Mouse (Mus musculus): ENCODE data around the gene Kl. TPM values are rescaled to one million over a fixed set of nuclear protein-coding genes. Genes with fewer than 3 reads are reported as not detected.

Gene Kl
- polyA plus RNA-seq, 1 experiment: not detected

- Histone ChIP-seq H3K27ac (ENCODE audit: insufficient read depth, low read depth, low read length) (no peak overlapping the region), H3K4me1 (ENCODE audit: control insufficient read depth, insufficient read depth, low read length) (no peaks in the 10 kb centered on the region), H3K4me3 (ENCODE audit: insufficient read depth, low read depth, low read length) (no peak overlapping the region)
- WGBS: 84% methylated on average over 14 of the region's 14 CpGs
- no peak for TF ChIP-seq CTCF (IDR thresholded peaks at IDR 0.05; ENCODE audit: insufficient read depth, low read depth, low read length)
- no peak for TF ChIP-seq POLR2A (IDR thresholded peaks at IDR 0.05; ENCODE audit: insufficient read depth, low read depth, low read length)
These were observed 25.1 kb downstream of the Kl start for GRCm38 (mm10) chr5:150977383-150977958.

DNA sequence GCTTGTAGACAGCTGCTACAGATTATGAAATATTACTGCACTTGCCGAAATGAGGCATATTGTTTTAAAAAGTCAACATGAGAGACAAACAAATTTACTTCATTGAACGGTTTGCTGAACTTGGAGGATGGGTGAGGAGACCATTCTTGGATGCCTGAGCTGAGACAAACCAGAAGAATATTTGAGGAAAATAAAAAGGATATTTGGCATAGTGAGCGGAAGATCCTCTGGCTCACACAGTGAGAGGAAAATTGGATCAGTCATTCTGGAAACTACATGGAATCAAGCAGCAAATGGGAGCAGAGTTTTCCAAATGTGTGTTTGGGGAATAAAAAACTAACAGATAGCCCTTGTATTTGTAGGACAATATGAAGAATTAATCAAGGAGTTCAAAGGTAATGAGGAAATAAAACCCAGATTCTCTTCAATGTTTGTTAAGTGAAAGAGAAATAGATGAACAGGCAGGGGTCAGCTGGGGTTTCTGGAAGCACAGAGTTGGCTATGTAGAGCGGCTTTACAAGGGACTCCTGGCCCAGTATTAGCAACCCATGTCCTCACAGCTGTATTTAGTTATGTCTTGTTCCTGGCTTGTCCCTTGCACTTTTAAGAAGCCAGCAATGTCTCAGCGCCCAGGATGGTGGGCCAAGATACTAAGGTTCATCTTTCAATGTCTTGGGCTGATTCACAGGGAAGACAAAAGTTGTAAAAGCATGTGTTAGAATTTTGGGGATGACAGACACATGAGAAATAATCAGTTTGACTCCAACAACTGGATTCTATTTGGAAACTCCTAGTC lies 27.1 kb downstream of the Kl start:
- H3K4me3 ChIP-seq (ENCODE audit: insufficient read depth, low read depth, low read length): no peak overlapping the region
- H3K27ac ChIP-seq (ENCODE audit: insufficient read depth, low read depth, low read length): no peak overlapping the region
- no peaks in the 10 kb centered on the region for H3K4me1 ChIP-seq (ENCODE audit: control insufficient read depth, insufficient read depth, low read length)
- 83% methylated on average over 5 of the region's 5 CpGs for WGBS
- no peak for TF ChIP-seq CTCF (IDR thresholded peaks at IDR 0.05; ENCODE audit: insufficient read depth, low read depth, low read length)
- no peak for TF ChIP-seq POLR2A (IDR thresholded peaks at IDR 0.05; ENCODE audit: insufficient read depth, low read depth, low read length)

DNA sequence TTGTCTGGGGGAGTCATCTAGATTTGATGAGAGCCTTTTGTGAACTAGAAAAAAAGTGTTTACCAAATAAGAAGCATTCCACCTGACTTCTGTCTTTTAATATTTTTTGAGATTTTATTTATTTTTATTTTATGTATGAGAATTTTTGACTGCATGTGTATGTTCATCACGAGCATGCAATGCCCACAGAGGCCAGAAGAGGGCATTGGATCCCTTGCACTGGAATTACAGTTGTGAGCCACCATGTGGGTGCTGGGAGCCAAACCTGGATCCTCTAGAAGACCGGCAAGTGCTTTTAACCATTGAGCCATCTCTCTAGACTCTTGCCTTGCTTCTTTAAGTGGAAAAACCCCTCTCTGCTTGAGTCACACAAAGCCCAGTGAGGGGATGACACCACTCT lies 29.7 kb downstream of the Kl start:
- no peak for TF ChIP-seq CTCF (IDR thresholded peaks at IDR 0.05; ENCODE audit: insufficient read depth, low read depth, low read length)
- no peak for TF ChIP-seq POLR2A (IDR thresholded peaks at IDR 0.05; ENCODE audit: insufficient read depth, low read depth, low read length)
- Histone ChIP-seq H3K27ac (ENCODE audit: insufficient read depth, low read depth, low read length) (no peak overlapping the region), H3K4me3 (ENCODE audit: insufficient read depth, low read depth, low read length) (no peak overlapping the region), H3K4me1 (ENCODE audit: control insufficient read depth, insufficient read depth, low read length) (no peaks in the 10 kb centered on the region)
- 98% methylated on average over 2 of the region's 2 CpGs for WGBS

DNA sequence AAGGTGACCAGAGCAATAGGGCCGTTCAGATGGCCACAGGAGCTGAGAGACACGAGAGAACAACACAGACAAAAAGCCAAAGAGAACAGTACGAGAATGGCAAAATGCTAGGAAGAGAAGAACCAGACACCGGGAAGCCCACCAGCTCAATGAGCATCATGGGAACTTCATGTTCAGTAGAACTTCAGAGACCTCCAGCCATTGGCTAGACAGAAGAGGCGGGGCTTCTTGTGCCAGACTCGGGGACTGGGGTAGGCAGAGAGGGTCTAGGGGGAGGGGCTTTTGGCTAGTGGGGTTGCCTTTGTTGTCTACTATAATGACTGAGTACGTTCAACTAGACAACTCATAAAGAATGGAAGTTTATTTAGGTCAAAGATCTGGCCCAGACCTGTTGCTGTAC lies 41.7 kb downstream of the Kl start:
- WGBS: 88% methylated on average over 7 of the region's 7 CpGs
- H3K4me3 ChIP-seq (ENCODE audit: insufficient read depth, low read depth, low read length): no peak overlapping the region
- TF ChIP-seq CTCF (IDR thresholded peaks at IDR 0.05; ENCODE audit: insufficient read depth, low read depth, low read length) (no peak), POLR2A (IDR thresholded peaks at IDR 0.05; ENCODE audit: insufficient read depth, low read depth, low read length) (no peak)
- H3K4me1 ChIP-seq (ENCODE audit: control insufficient read depth, insufficient read depth, low read length): peaks cover 2% of the 10 kb centered on the region; the same call in 1 of the 2 replicates
- H3K27ac ChIP-seq (ENCODE audit: insufficient read depth, low read depth, low read length): no peak overlapping the region

DNA sequence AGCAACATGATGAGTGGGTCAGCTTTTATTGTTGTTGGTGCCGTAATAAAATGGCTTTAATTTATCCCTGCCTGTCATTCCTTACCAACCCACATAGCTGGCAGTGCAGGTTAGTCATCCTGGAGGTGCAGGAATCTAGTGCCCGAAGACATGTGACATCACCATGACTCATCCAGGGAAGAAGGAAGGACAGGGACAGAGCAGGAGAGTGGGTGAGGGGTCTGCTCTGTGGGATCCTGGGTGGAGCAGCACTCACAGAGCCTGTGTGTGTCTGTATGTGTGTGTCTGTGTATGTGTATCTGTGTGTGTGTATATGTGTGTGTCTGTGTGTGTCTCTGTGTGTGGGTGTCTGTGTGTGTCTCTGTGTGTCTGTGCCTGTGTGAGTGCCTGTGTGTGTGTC lies 44.2 kb downstream of the Kl start:
- no peak for TF ChIP-seq POLR2A (IDR thresholded peaks at IDR 0.05; ENCODE audit: insufficient read depth, low read depth, low read length)
- TF ChIP-seq CTCF (IDR thresholded peaks at IDR 0.05; ENCODE audit: insufficient read depth, low read depth, low read length): no peak
- Histone ChIP-seq H3K4me3 (ENCODE audit: insufficient read depth, low read depth, low read length) (no peak overlapping the region), H3K4me1 (ENCODE audit: control insufficient read depth, insufficient read depth, low read length) (peaks cover 2% of the 10 kb centered on the region; the same call in 1 of the 2 replicates), H3K27ac (ENCODE audit: insufficient read depth, low read depth, low read length) (no peak overlapping the region)
- 37% methylated on average over 2 of the region's 2 CpGs for WGBS

GRCm38 (mm10) chr5:151001111-151001510 lies 48.7 kb downstream of the Kl start:
- no peak for TF ChIP-seq CTCF (IDR thresholded peaks at IDR 0.05; ENCODE audit: insufficient read depth, low read depth, low read length)
- TF ChIP-seq POLR2A (IDR thresholded peaks at IDR 0.05; ENCODE audit: insufficient read depth, low read depth, low read length): no peak
- Histone ChIP-seq H3K4me1 (ENCODE audit: control insufficient read depth, insufficient read depth, low read length) (peaks cover 2% of the 10 kb centered on the region; the same call in 1 of the 2 replicates), H3K27ac (ENCODE audit: insufficient read depth, low read depth, low read length) (no peak overlapping the region), H3K4me3 (ENCODE audit: insufficient read depth, low read depth, low read length) (no peak overlapping the region)
- WGBS: 96% methylated on average over 7 of the region's 7 CpGs

DNA sequence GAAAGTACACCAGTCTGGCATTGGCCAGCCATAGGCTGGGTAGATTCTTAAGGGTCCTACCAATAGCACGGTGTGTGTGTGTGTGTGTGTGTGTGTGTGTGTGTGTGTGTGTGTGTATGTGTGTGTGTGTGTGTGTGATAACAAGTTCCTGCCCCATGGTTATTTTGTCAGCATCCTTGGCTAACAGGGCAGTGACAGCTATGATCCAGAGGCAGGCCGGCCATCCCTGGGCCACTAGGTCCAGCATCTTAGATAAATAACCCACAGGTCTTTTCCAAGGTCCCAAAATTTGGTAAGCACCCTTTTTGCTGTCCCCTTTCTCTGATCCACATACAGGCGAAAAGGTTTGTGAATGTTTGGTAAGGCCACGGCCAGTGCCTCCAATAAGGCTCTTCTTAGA lies 49.6 kb downstream of the Kl start:
- TF ChIP-seq CTCF (IDR thresholded peaks at IDR 0.05; ENCODE audit: insufficient read depth, low read depth, low read length) (no peak), POLR2A (IDR thresholded peaks at IDR 0.05; ENCODE audit: insufficient read depth, low read depth, low read length) (no peak)
- Histone ChIP-seq H3K27ac (ENCODE audit: insufficient read depth, low read depth, low read length) (no peak overlapping the region), H3K4me3 (ENCODE audit: insufficient read depth, low read depth, low read length) (no peak overlapping the region), H3K4me1 (ENCODE audit: control insufficient read depth, insufficient read depth, low read length) (no peaks in the 10 kb centered on the region)
- WGBS: 92% methylated on average over 4 of the region's 4 CpGs

DNA sequence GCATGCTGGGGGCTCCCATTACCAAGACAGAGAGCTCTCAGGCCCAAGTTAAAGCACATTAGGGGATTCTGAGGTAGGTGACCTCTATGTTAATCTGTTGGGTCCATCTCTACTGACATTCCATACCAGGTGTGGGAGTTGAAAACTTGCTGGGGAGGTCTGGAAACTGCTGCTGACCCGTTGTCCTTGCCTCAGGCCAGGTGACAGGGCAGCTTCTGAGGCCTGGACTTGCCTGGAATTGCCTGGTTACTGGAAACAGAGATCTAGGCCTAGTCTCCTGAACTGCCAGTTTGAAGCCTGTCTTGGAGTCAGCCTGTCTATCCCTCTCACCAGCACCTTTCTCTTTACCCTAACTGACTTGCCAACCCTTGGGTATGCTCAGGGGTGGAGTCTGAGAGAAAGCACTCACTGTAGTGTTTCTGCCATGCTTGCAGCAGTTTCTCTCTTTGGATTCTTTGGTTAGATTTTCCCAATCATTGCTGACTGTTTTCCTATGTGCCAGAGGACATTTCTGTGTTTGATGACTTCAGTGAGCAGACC lies 51.9 kb downstream of the Kl start:
- TF ChIP-seq CTCF (IDR thresholded peaks at IDR 0.05; ENCODE audit: insufficient read depth, low read depth, low read length): no peak
- no peak for TF ChIP-seq POLR2A (IDR thresholded peaks at IDR 0.05; ENCODE audit: insufficient read depth, low read depth, low read length)
- no peak overlapping the region for H3K4me3 ChIP-seq (ENCODE audit: insufficient read depth, low read depth, low read length)
- no peaks in the 10 kb centered on the region for H3K4me1 ChIP-seq (ENCODE audit: control insufficient read depth, insufficient read depth, low read length)
- WGBS: 86% methylated on average over 1 of the region's 1 CpGs
- no peak overlapping the region for H3K27ac ChIP-seq (ENCODE audit: insufficient read depth, low read depth, low read length)

- peaks cover 14% of the 10 kb centered on the region for H3K4me1 ChIP-seq (ENCODE audit: control insufficient read depth, insufficient read depth, low read length)
- no peak for TF ChIP-seq POLR2A (IDR thresholded peaks at IDR 0.05; ENCODE audit: insufficient read depth, low read depth, low read length)
- TF ChIP-seq CTCF (IDR thresholded peaks at IDR 0.05; ENCODE audit: insufficient read depth, low read depth, low read length): no peak
- H3K27ac ChIP-seq (ENCODE audit: insufficient read depth, low read depth, low read length): no peak overlapping the region
- 89% methylated on average over 5 of the region's 5 CpGs for WGBS
- H3K4me3 ChIP-seq (ENCODE audit: insufficient read depth, low read depth, low read length): no peak overlapping the region
These were observed 66.0 kb downstream of the Kl start for GRCm38 (mm10) chr5:151018450-151018849.

Measured in olfactory bulb, adult 2 months (tissue).